Comparison of ENCODE assay signal across 16 mouse cellular contexts in genomic region chr8:79386831-79387230, GRCm38 (mm10).
"Had no signal": no experiment of that assay in that cellular context is flagged by ENCODE, and none has a peak within 500 bp of the region (broad histone marks: within the 10 kb centered on the region; RNA-seq: fewer than 3 reads in every experiment).

No protein-coding gene starts in this region.

- H3K27me3 ChIP-seq: limb, embryonic 13.5 days; lung, embryonic 15.5 days had no signal

- H3K4me3 ChIP-seq: left cerebral cortex, adult 2 months; limb, embryonic 13.5 days; lung, embryonic 15.5 days; megakaryocyte, embryonic 14.5 days had no signal

- H3K36me3 ChIP-seq: lung, embryonic 15.5 days had no signal

- H3K27ac ChIP-seq: left cerebral cortex, adult 2 months; limb, embryonic 13.5 days; liver, embryonic 14.5 days; lung, embryonic 15.5 days had no signal

- DNase-seq: kidney, adult 18-20 months; kidney, adult 9 months; kidney, postnatal 14 days; layer of hippocampus, postnatal 36 days; left cerebral cortex, postnatal 4 days; lung, postnatal 10 days; lung, postnatal 36 days; midbrain, embryonic 14.5 days; thymus, postnatal 25 days had no signal

- H3K4me2 ChIP-seq: limb, embryonic 13.5 days; liver, embryonic 11.5 days; lung, embryonic 15.5 days; midbrain, embryonic 11.5 days had no signal

- H3K9ac ChIP-seq: limb, embryonic 13.5 days; liver, embryonic 14.5 days; lung, embryonic 15.5 days had no signal

- H3K9me3 ChIP-seq: limb, embryonic 13.5 days; lung, embryonic 15.5 days had no signal
